Mouse (Mus musculus) olfactory bulb, adult 2 months (tissue): ENCODE measurements around the gene Sec14l1. TPM values are rescaled to one million over a fixed set of nuclear protein-coding genes. Genes with fewer than 3 reads are reported as not detected.

Source experiments
- H3K27ac ChIP-seq: fragments of 200-500 bp; 2 replicates; pipeline ENCODE4 v1.5.1; 2012; ENCODE audit warnings: low read depth, low read length; ENCODE audit not compliant: insufficient read depth
- H3K4me1 ChIP-seq: fragments of 200-500 bp; 2 replicates; pipeline ENCODE4 v1.6.1; 2012; ENCODE audit warnings: low read length; ENCODE audit not compliant: control insufficient read depth, insufficient read depth
- H3K4me3 ChIP-seq: fragments of 200-500 bp; 2 replicates; pipeline ENCODE4 v1.5.1; 2012; ENCODE audit warnings: mild to moderate bottlenecking, low read depth, low read length, moderate library complexity; ENCODE audit not compliant: insufficient read depth
- CTCF ChIP-seq: fragments of 200-500 bp; IDR thresholded peaks from 2 replicates; pipeline ENCODE4 v1.5.1; 2012; ENCODE audit warnings: low read depth, mild to moderate bottlenecking, low read length, moderate library complexity; ENCODE audit not compliant: insufficient read depth
- POLR2A ChIP-seq: fragments of 200-500 bp; IDR thresholded peaks from 2 replicates; pipeline ENCODE4 v1.6.1; 2012; ENCODE audit warnings: mild to moderate bottlenecking, low read depth, low read length, moderate library complexity; ENCODE audit not compliant: insufficient read depth
- WGBS: fragments of 180-500 bp; shearing (Covaris S2); methylation state at CpG from one replicate; pipeline ENCODE4 v1.1.7; 2018; 5-methylcytosine and 5-hydroxymethylcytosine counted together
- polyA plus RNA-seq: library from polyadenylated mRNA; stranded (reverse); fragments of >200 nt; gene quantifications from 2 replicates; pipeline ENCODE4 v1.2.4, GENCODE M21; 2012; ENCODE audit warnings: low replicate concordance; ENCODE audit not compliant: missing spikeins, insufficient read depth, insufficient read length

Gene Sec14l1
- polyA plus RNA-seq, 1 experiment = not detected

DNA sequence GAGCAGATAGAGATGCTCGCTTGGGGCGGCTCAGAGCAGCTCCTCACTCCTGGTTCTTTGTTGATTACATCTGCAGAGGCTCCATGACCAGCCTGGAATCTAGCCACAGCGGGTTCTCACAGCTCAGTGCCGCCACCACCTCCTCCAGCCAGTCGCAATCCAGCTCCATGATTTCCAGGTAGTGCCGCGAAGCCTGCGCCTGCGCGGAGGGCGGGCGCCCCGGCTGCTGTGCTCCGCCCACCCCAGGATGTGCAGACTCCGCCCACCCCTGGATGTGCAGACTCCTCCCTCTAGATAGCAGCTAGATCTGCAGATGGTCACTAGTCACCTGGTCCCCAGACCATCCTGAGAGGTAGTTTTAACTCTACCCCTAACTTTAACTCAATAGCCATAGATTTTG lies 41.8 kb downstream of the Sec14l1 start:
- TF ChIP-seq CTCF = no peak
- TF ChIP-seq POLR2A = no peak
- 26% methylated on average over 13 of the region's 15 CpGs for WGBS
- Histone ChIP-seq H3K4me3 (no peak overlapping the region), H3K4me1 (peaks cover 63% of the 10 kb centered on the region), H3K27ac (no peak overlapping the region)

- Histone ChIP-seq H3K4me1 (peaks cover 60% of the 10 kb centered on the region), H3K4me3 (no peak overlapping the region), H3K27ac (peak overlapping the region; percentile 72)
- 12% methylated on average over 11 of the region's 11 CpGs for WGBS
- TF ChIP-seq POLR2A (no peak), CTCF (no peak)
Measured at GRCm38 (mm10) chr11:117158343-117158742, 43.4 kb downstream of the Sec14l1 start.

DNA sequence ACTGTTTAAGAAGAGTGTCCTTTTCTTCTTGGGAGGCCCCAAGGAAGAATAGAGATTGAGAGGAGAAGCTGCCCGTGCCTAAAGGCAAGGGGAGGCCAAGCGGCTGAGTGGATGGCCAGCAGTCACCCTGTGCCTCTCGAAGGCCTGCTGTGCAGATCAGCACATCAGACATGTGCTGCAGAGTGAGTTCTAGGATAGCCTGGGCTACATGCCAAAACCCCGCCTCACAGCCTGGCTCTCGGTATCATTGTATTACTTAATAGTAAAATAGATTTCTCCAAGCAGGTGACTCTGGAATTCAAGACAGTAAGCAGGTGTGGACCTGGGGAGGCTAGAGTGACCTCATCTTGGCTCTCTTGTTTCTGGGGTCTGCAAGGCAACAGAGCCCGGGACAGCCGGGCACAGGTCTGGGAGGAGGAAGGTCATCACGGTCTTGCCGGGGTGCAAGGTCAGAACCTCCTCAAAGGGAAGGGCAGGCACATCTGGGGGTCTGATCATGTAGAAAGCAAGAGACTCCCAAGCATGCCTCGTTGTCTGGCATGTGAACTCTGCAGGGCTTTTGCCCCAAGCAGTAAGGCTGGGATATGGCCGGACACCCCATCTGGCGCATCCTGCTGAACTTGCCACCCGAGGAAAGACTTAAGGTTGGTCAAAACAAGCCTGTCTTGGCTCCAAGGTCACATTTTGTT lies 44.4 kb downstream of the Sec14l1 start:
- peaks cover 54% of the 10 kb centered on the region for H3K4me1 ChIP-seq
- TF ChIP-seq POLR2A = no peak
- TF ChIP-seq CTCF = no peak
- H3K4me3 ChIP-seq = no peak overlapping the region
- WGBS = 73% methylated on average over 13 of the region's 13 CpGs
- H3K27ac ChIP-seq = no peak overlapping the region; the same call in 1 of the 2 replicates

GRCm38 (mm10) chr11:117159946-117160307 lies 45.0 kb downstream of the Sec14l1 start:
- peaks cover 48% of the 10 kb centered on the region for H3K4me1 ChIP-seq
- TF ChIP-seq CTCF (no peak), POLR2A (no peak)
- no peak overlapping the region for H3K4me3 ChIP-seq
- no peak overlapping the region for H3K27ac ChIP-seq
- WGBS = 47% methylated on average over 5 of the region's 5 CpGs

GRCm38 (mm10) chr11:117160791-117161190 lies 45.8 kb downstream of the Sec14l1 start:
- no peak overlapping the region for H3K4me3 ChIP-seq
- peaks cover 41% of the 10 kb centered on the region for H3K4me1 ChIP-seq
- H3K27ac ChIP-seq = no peak overlapping the region
- WGBS = 86% methylated on average over 12 of the region's 12 CpGs
- TF ChIP-seq POLR2A (no peak), CTCF (no peak)

GRCm38 (mm10) chr11:117161574-117161973 lies 46.6 kb downstream of the Sec14l1 start:
- peak overlapping the region; percentile 33; the same call in 1 of the 2 replicates for H3K27ac ChIP-seq
- 68% methylated on average over 8 of the region's 8 CpGs for WGBS
- H3K4me1 ChIP-seq = peaks cover 43% of the 10 kb centered on the region
- no peak for TF ChIP-seq POLR2A
- TF ChIP-seq CTCF = no peak
- no peak overlapping the region for H3K4me3 ChIP-seq

- WGBS = 84% methylated on average over 9 of the region's 9 CpGs
- no peak overlapping the region for H3K27ac ChIP-seq
- no peak for TF ChIP-seq CTCF
- no peak for TF ChIP-seq POLR2A
- peaks cover 43% of the 10 kb centered on the region for H3K4me1 ChIP-seq
- H3K4me3 ChIP-seq = no peak overlapping the region
Measured at GRCm38 (mm10) chr11:117163098-117163497, 48.1 kb downstream of the Sec14l1 start.

- 91% methylated on average over 6 of the region's 6 CpGs for WGBS
- TF ChIP-seq POLR2A = no peak
- TF ChIP-seq CTCF = no peak
- Histone ChIP-seq H3K4me1 (peaks cover 43% of the 10 kb centered on the region), H3K4me3 (no peak overlapping the region), H3K27ac (no peak overlapping the region)
Measured at GRCm38 (mm10) chr11:117163771-117164170, 48.8 kb downstream of the Sec14l1 start.

DNA sequence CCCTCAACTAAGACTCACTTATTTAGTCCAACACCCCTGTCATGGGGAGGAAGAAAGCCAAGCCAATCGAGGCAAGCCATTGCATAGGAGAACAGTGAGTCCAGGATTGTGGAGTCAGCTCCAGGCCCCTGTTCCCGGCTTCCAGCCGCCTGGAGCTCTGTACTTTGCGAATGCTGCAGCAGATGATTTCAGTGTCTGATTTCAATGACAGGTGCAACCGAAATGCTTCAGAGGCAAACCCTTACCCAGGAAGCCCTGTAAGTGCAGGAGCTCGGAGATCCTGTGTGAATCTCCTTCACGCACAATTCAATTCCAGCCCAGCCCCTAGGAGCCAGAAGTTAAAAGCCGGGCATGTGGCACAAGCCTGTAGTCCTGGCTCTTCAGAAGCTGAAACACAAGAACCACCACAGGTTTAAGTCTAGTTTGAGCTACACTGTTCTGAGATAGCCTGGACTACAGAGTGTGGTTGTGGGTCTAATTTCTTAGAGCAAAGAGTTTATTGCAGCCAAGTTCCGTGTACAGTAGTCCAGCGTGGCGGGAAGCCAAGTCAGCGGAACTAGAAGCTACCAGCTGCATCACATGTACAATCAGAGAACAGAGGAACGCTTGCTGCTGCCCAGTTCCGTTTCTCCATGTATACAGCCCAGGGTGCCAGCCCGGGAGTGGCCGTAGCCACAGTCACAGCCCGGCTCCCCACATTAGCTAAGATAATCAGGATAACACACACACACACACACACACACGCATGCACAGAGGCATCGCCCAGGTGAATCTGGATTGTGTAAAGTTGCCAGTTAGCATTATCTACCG lies 53.5 kb downstream of the Sec14l1 start:
- Histone ChIP-seq H3K4me3 (no peak overlapping the region), H3K27ac (peak overlapping the region; percentile 96), H3K4me1 (peaks cover 63% of the 10 kb centered on the region)
- 41% methylated on average over 20 of the region's 20 CpGs for WGBS
- TF ChIP-seq CTCF = no peak
- no peak for TF ChIP-seq POLR2A
